Mouse (Mus musculus): ENCODE measurements around the gene Paqr5.

DNA sequence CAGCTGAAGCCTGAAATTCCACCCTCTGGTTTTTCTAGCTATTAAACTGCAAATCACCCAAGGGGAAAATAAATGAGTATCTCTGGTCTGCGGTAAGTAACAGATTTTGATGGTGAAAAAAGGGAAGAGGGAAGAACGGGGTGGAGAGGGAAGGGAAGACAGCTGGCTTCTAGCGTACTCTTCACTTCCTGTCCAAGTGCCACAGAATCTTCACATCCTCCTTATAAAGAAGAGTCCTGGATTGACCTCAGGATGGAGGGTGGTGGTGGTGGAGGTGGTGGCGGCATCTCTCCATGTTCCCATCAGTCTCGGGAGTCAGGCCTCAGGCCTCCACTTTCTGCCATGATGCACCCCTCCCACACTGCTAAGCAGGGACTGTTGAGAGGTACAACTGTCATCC lies 44.8 kb downstream of the Paqr5 start:
- no peak for TF ChIP-seq POLR2A (IDR thresholded peaks at IDR 0.05; ENCODE audit: insufficient read depth, low read length)
- TF ChIP-seq CTCF (IDR thresholded peaks at IDR 0.05; ENCODE audit: low read depth, low read length), result no peak
- TF ChIP-seq EP300 (IDR thresholded peaks at IDR 0.05; ENCODE audit: insufficient read depth, low read depth, low read length), result no peak

All from ES-Bruce4 (cell line).